Mouse (Mus musculus) G1E (cell line): ENCODE results near the gene Mgp.

Experiments
- CTCF ChIP-seq: IDR thresholded peaks from 2 replicates; pipeline ENCODE4 v1.5.1; 2012; ENCODE audit warnings: low read depth, low read length, inconsistent platforms, mixed read lengths
- GATA1 ChIP-seq: IDR thresholded peaks from 2 replicates; pipeline ENCODE4 v1.6.1; 2012; ENCODE audit warnings: borderline replicate concordance, low read length, inconsistent platforms, mixed read lengths
- POLR2AphosphoS5 ChIP-seq: IDR thresholded peaks from 2 replicates; pipeline ENCODE4 v1.6.1; 2012; ENCODE audit warnings: low read depth, low read length, inconsistent platforms; ENCODE audit not compliant: insufficient replicate concordance
- TAL1 ChIP-seq: conservative IDR thresholded peaks from 2 replicates; pipeline ENCODE4 v1.6.1; 2012; ENCODE audit warnings: low read depth, low read length, inconsistent platforms, mixed read lengths

GRCm38 (mm10) chr6:136898222-136898621 lies 22.6 kb upstream of the Mgp start:
- no peak for TF ChIP-seq CTCF
- TF ChIP-seq TAL1: no peak
- TF ChIP-seq GATA1: no peak
- TF ChIP-seq POLR2AphosphoS5: no peak
